Mouse (Mus musculus) kidney, embryonic 16.5 days (tissue): ENCODE measurements around the gene Ebf1. TPM values are rescaled to one million over a fixed set of nuclear protein-coding genes. Genes with fewer than 3 reads are reported as not detected.

Experiments used
- ATAC-seq: fragments of 200-750 bp; cut with Nextera tagmentation; 2 replicates; pipeline ENCODE4 v1.8.0; 2017; ENCODE audit warnings: moderate TSS enrichment; ENCODE audit not compliant: low FRiP score, low TSS enrichment
- H3K27ac ChIP-seq: fragments of 300-500 bp; sonication (generic); 2 replicates; pipeline ENCODE4 v1.5.1; 2014; ENCODE audit warnings: low read length
- H3K27me3 ChIP-seq: fragments of 300-500 bp; sonication (generic); 2 replicates; pipeline ENCODE4 v1.6.1; 2014; ENCODE audit warnings: low read length, control low read depth, mixed read lengths; ENCODE audit not compliant: insufficient read depth
- H3K36me3 ChIP-seq: fragments of 300-500 bp; sonication (generic); 2 replicates; pipeline ENCODE4 v1.6.1; 2014; ENCODE audit warnings: low read length, control low read depth, mixed read lengths; ENCODE audit not compliant: insufficient read depth
- H3K4me1 ChIP-seq: fragments of 300-500 bp; sonication (generic); 2 replicates; pipeline ENCODE4 v1.6.1; 2014; ENCODE audit warnings: low read length, control low read depth, mixed read lengths; ENCODE audit not compliant: insufficient read depth
- H3K4me2 ChIP-seq: fragments of 300-500 bp; sonication (generic); replicated peaks from 2 replicates; pipeline ENCODE4 v1.6.1; 2014; ENCODE audit warnings: low read depth, low read length
- H3K4me3 ChIP-seq: fragments of 300-500 bp; sonication (generic); 2 replicates; pipeline ENCODE4 v1.5.1; 2014; ENCODE audit warnings: mild to moderate bottlenecking, low read length
- H3K9ac ChIP-seq: fragments of 300-500 bp; sonication (generic); replicated peaks from 2 replicates; pipeline ENCODE4 v1.6.1; 2014; ENCODE audit warnings: low read length
- H3K9me3 ChIP-seq: fragments of 300-500 bp; sonication (generic); 2 replicates; pipeline ENCODE4 v1.6.1; 2016; ENCODE audit warnings: low read length, control low read depth
- WGBS: fragments of 180-500 bp; shearing (Covaris S2); extraction: QIAGEN DNeasy Blood & Tissue Kit; methylation state at CpG from one replicate; pipeline ENCODE4 v1.1.7; 2014; 5-methylcytosine and 5-hydroxymethylcytosine counted together
- polyA plus RNA-seq: library from polyadenylated mRNA; unstranded; fragments of >200 nt; fragmentation: Nextera tagmentation; extraction: Ambion mirVana; gene quantifications from 2 replicates; pipeline ENCODE4 v1.2.1, GENCODE M21; 2015

Ebf1 gene
- polyA plus RNA-seq, 1 experiment from 2014 or later = 24.1 TPM

GRCm38 (mm10) chr11:44708290-44708685 is 91.2 kb downstream of the Ebf1 start:
- Histone ChIP-seq H3K9ac (no peak overlapping the region), H3K27me3 (no peaks in the 10 kb centered on the region), H3K27ac (no peak overlapping the region), H3K9me3 (no peaks in the 10 kb centered on the region), H3K4me2 (no peak overlapping the region), H3K4me3 (no peak overlapping the region), H3K36me3 (no peaks in the 10 kb centered on the region), H3K4me1 (peaks cover 23% of the 10 kb centered on the region)
- WGBS = 79% methylated on average over 6 of the region's 6 CpGs
- ATAC-seq = no peak

GRCm38 (mm10) chr11:44709073-44709618 is 92.0 kb downstream of the Ebf1 start:
- H3K4me3 ChIP-seq = no peak overlapping the region
- peaks cover 25% of the 10 kb centered on the region for H3K4me1 ChIP-seq
- H3K9me3 ChIP-seq = no peaks in the 10 kb centered on the region
- no peak overlapping the region for H3K9ac ChIP-seq
- H3K27ac ChIP-seq = 0 out of 2 replicates have a peak overlapping the region, but pooled peaks have one; percentile 46
- H3K27me3 ChIP-seq = no peaks in the 10 kb centered on the region
- ATAC-seq = no peak
- H3K4me2 ChIP-seq = no peak overlapping the region
- no peaks in the 10 kb centered on the region for H3K36me3 ChIP-seq

GRCm38 (mm10) chr11:44709869-44710460 is 92.8 kb downstream of the Ebf1 start:
- Histone ChIP-seq H3K27ac (peak overlapping the region; percentile 46; the same call in 1 of the 2 replicates), H3K36me3 (no peaks in the 10 kb centered on the region), H3K4me2 (no peak overlapping the region), H3K4me1 (peaks cover 30% of the 10 kb centered on the region), H3K27me3 (no peaks in the 10 kb centered on the region), H3K4me3 (no peak overlapping the region), H3K9ac (no peak overlapping the region), H3K9me3 (no peaks in the 10 kb centered on the region)
- no peak for ATAC-seq
- 58% methylated on average over 6 of the region's 6 CpGs for WGBS

- Histone ChIP-seq H3K9me3 (no peaks in the 10 kb centered on the region), H3K4me1 (peaks cover 35% of the 10 kb centered on the region), H3K4me3 (no peak overlapping the region), H3K27ac (no peak overlapping the region), H3K9ac (no peak overlapping the region), H3K27me3 (no peaks in the 10 kb centered on the region), H3K36me3 (no peaks in the 10 kb centered on the region), H3K4me2 (no peak overlapping the region)
- ATAC-seq = no peak
Observed at GRCm38 (mm10) chr11:44710861-44711260, 93.7 kb downstream of the Ebf1 start.

GRCm38 (mm10) chr11:44714188-44714587 is 97.1 kb downstream of the Ebf1 start:
- peaks cover 20% of the 10 kb centered on the region for H3K4me1 ChIP-seq
- ATAC-seq = no peak
- H3K36me3 ChIP-seq = no peaks in the 10 kb centered on the region
- H3K9me3 ChIP-seq = no peaks in the 10 kb centered on the region
- H3K4me2 ChIP-seq = no peak overlapping the region
- H3K4me3 ChIP-seq = no peak overlapping the region
- H3K9ac ChIP-seq = no peak overlapping the region
- 79% methylated on average over 5 of the region's 5 CpGs for WGBS
- no peak overlapping the region for H3K27ac ChIP-seq
- no peaks in the 10 kb centered on the region for H3K27me3 ChIP-seq

- peaks cover 12% of the 10 kb centered on the region; the same call in 1 of the 2 replicates for H3K4me1 ChIP-seq
- no peaks in the 10 kb centered on the region for H3K27me3 ChIP-seq
- H3K4me3 ChIP-seq = no peak overlapping the region
- H3K36me3 ChIP-seq = no peaks in the 10 kb centered on the region
- no peak overlapping the region for H3K4me2 ChIP-seq
- peak overlapping the region; percentile 42 for H3K27ac ChIP-seq
- no peak overlapping the region for H3K9ac ChIP-seq
- 52% methylated on average over 4 of the region's 4 CpGs for WGBS
- no peak for ATAC-seq
- no peaks in the 10 kb centered on the region for H3K9me3 ChIP-seq
Observed at GRCm38 (mm10) chr11:44715776-44716175, 98.7 kb downstream of the Ebf1 start.

GRCm38 (mm10) chr11:44716928-44717327 is 99.8 kb downstream of the Ebf1 start:
- Histone ChIP-seq H3K4me2 (no peak overlapping the region), H3K36me3 (no peaks in the 10 kb centered on the region), H3K4me3 (no peak overlapping the region), H3K27me3 (no peaks in the 10 kb centered on the region), H3K27ac (no peak overlapping the region), H3K4me1 (peaks cover 12% of the 10 kb centered on the region; the same call in 1 of the 2 replicates), H3K9me3 (no peaks in the 10 kb centered on the region), H3K9ac (no peak overlapping the region)
- no peak for ATAC-seq
- 58% methylated on average over 6 of the region's 6 CpGs for WGBS

GRCm38 (mm10) chr11:44717636-44718035 is 100.5 kb downstream of the Ebf1 start:
- peaks cover 12% of the 10 kb centered on the region; the same call in 1 of the 2 replicates for H3K4me1 ChIP-seq
- no peak overlapping the region for H3K4me2 ChIP-seq
- WGBS = 79% methylated on average over 7 of the region's 7 CpGs
- H3K36me3 ChIP-seq = no peaks in the 10 kb centered on the region
- no peaks in the 10 kb centered on the region for H3K27me3 ChIP-seq
- H3K4me3 ChIP-seq = no peak overlapping the region
- H3K9ac ChIP-seq = no peak overlapping the region
- ATAC-seq = no peak
- H3K9me3 ChIP-seq = no peaks in the 10 kb centered on the region
- H3K27ac ChIP-seq = no peak overlapping the region

GRCm38 (mm10) chr11:44721976-44722375 is 104.9 kb downstream of the Ebf1 start:
- no peaks in the 10 kb centered on the region for H3K9me3 ChIP-seq
- H3K9ac ChIP-seq = no peak overlapping the region
- no peak overlapping the region for H3K27ac ChIP-seq
- H3K27me3 ChIP-seq = no peaks in the 10 kb centered on the region
- ATAC-seq = no peak
- no peaks in the 10 kb centered on the region for H3K36me3 ChIP-seq
- H3K4me2 ChIP-seq = no peak overlapping the region
- WGBS = 86% methylated on average over 4 of the region's 4 CpGs
- no peak overlapping the region for H3K4me3 ChIP-seq
- no peaks in the 10 kb centered on the region for H3K4me1 ChIP-seq

- H3K4me1 ChIP-seq = no peaks in the 10 kb centered on the region
- no peaks in the 10 kb centered on the region for H3K9me3 ChIP-seq
- no peak for ATAC-seq
- H3K36me3 ChIP-seq = no peaks in the 10 kb centered on the region
- H3K4me2 ChIP-seq = no peak overlapping the region
- no peak overlapping the region for H3K27ac ChIP-seq
- H3K27me3 ChIP-seq = no peaks in the 10 kb centered on the region
- H3K4me3 ChIP-seq = no peak overlapping the region
- 86% methylated on average over 6 of the region's 6 CpGs for WGBS
- no peak overlapping the region for H3K9ac ChIP-seq
Observed at GRCm38 (mm10) chr11:44723950-44724502, 106.9 kb downstream of the Ebf1 start.
